Mouse (Mus musculus): ENCODE results near the gene Map2k7.
"Not testable (repeated sequence)": the region's sequence is repeated elsewhere in the genome, so short reads cannot be mapped to it uniquely, and the experiment has no call there.

Map2k7 gene

DNA sequence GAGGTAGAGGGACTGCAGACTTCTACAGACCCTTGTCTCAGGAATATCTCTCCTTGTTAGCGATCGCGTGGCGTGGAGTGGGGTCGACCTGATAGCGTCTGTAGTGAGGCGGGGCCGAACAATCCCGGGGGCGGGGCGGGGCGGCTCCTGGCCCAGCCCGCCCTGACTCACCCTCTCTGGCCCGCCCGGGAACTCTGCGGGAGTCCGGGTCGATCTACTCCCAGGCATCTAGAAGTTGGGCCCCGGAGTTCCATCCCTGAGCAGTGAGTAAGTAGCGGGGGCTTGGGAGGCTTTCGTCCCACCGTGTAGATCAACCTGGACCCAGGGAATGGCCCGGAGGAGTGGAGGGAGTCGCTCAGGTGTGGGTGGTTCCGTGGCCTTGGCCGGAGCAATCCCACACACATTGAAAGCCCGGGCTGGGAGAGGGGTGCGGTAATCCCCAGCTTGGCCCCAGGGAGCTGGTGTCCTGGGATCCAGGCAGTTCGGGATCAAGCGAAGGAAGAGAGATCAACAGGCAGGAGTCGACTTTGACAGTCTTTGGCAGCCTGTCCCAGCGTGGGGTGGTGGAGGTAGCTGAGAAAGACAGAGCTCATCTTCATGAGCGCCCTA lies 11.7 kb upstream of the Map2k7 start, which contains the start of gene Lrrc8e:
Lrrc8e (plus strand) TSS at position 89 of the 609 bp plus-strand sequence.
- DNase-seq (ENCODE audit: low read depth, low spot score), result no peak

DNA sequence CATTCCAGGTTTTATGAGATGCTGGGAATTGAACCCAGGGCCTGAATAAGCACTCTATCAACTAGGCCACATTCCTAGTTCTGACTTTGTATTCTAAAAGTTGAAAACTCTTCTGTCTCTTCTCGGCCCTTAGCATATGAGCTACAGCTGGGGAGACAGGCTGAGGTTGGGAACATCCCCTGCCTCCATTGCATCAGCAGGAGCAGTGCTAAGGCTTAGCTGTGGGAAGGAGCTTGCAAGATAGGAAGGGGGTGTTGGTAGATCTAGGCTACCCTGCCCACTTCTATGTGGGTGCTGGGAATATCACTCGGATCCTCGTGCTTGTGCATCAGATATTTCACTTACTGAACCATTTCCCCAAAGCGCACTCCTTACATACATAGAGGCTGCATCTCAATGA lies 10.6 kb upstream of the Map2k7 start:
- DNase-seq (ENCODE audit: low read depth, low spot score), result no peak

DNA sequence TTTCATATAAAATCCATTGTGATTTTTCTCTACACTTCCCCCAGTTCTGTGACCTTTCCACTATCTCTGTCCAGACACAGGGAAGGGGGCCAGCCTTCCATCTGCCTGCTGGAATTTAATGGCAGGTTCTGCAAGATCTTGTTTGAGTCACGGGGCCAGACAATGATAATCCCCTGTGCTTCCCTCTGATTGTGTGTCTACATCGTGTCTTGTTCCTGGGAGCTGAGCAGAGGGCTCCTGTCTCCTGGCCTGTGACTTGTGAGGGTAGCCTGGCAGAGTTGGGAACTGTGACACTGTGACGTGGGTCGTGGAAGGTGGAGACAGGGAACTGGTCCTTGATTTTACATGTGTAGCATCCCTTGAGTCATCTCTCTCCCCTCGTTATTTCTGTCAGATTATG lies 8.8 kb upstream of the Map2k7 start:
- DNase-seq (ENCODE audit: low read depth, low spot score), result no peak

DNA sequence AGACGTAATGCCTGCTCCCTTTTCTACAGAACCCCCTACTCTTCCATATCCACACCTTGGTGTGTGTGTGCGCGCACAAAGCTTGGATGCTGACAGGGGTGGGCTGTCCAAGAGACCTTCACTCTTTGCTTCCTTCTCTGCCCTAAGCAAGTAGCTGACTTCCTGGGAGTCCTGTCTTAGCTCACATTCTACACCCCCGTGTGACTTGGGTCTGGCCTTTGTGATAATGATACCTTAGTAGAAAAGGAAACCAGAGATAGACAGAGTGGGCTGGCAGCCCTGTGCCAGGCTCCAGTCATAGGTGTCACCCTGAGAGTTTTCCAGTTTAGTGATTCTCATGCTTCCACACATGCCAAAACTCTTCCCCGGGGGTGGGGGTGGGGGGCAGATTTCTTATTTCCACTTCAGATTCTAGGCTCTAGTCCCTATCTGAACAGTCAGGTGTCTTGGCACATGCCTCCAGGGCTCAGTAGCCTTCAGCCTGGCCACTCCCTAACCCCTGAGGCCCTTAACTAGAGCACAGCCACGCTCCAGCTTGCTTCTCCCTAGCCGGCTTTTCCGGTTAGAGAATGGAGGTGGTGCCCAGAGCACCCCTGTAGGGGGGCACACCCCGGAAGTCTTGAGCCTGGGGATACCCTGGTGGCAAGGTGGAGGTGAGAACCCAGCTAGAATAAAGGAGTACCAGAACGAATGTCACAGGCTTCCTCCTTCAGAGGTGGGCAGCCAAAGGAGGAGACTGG lies 7.8 kb upstream of the Map2k7 start:
- no peak for DNase-seq (ENCODE audit: low read depth, low spot score)

GRCm38 (mm10) chr8:4237814-4238433 lies 616 bp upstream of the Map2k7 start:
- no peak for DNase-seq (ENCODE audit: low read depth, low spot score)

DNA sequence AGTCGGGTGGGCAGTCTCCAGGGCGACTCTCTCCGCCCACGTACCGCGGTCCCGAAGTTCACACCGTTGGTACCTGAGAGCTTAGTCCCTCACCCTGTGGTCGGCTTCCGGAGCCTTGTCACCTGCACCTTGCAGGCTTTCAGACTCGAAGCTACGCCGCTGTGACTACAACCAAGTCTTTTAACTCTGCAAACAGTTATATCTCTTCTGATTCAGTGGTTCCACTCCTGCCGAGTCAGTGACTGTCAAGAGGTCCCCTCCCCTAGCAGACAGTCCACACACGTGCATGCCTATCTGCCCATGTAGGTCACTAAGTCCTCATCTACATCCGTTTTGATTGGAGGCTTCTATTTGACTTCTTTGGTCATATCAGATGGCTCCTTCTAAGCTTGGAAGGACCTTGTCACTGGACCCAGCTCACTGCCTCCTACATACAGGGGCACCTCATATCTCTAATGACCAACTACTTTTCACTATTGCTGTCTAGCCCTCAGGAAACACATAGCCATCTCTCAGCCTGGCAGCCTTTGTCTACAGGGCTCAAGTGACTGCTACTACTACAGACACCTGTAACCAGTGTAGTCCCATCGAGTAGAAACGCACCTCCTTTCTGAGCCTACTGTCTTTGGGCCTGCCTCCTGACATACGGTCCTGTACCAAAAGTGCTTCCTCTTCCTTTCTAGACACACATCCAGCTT lies 802 bp downstream of the Map2k7 start:
- no peak for DNase-seq (ENCODE audit: low read depth, low spot score)

GRCm38 (mm10) chr8:4245061-4245460 lies 6.5 kb downstream of the Map2k7 start:
- no peak for DNase-seq (ENCODE audit: low read depth, low spot score)

GRCm38 (mm10) chr8:4245737-4246136 lies 7.2 kb downstream of the Map2k7 start:
- no peak for DNase-seq (ENCODE audit: low read depth, low spot score)

DNA sequence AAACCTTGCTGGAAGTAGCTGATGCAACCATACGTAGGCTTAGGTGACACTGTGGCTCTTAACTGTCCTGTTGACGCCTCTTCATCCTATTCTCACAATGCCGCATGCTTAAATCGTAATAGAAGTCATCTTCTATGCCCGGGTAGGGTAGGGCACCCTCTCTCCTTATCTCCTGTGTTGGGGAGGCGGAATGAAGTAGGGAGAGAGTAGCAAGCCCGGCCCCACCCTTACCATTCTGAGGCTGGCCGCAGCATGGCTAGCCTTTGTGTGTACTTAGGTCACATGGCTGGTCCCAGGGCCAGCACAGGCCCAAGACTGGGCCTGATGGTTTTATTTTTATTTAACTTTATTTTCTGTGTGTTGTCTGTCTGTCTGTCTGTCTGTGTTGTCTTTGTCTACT lies 8.7 kb downstream of the Map2k7 start:
- no peak for DNase-seq (ENCODE audit: low read depth, low spot score)

GRCm38 (mm10) chr8:4247951-4248540 lies 9.5 kb downstream of the Map2k7 start, which contains the start of gene Tgfbr3l:
Gene Tgfbr3l, plus strand, starts transcription at chr8:4248214.
- DNase-seq (ENCODE audit: low read depth, low spot score), result no peak

- DNase-seq (ENCODE audit: low read depth, low spot score), result no peak
Measured at GRCm38 (mm10) chr8:4249213-4249612, 10.7 kb downstream of the Map2k7 start.

GRCm38 (mm10) chr8:4250306-4250970 lies 11.9 kb downstream of the Map2k7 start:
- DNase-seq (ENCODE audit: low read depth, low spot score), result peak; percentile 85

DNA sequence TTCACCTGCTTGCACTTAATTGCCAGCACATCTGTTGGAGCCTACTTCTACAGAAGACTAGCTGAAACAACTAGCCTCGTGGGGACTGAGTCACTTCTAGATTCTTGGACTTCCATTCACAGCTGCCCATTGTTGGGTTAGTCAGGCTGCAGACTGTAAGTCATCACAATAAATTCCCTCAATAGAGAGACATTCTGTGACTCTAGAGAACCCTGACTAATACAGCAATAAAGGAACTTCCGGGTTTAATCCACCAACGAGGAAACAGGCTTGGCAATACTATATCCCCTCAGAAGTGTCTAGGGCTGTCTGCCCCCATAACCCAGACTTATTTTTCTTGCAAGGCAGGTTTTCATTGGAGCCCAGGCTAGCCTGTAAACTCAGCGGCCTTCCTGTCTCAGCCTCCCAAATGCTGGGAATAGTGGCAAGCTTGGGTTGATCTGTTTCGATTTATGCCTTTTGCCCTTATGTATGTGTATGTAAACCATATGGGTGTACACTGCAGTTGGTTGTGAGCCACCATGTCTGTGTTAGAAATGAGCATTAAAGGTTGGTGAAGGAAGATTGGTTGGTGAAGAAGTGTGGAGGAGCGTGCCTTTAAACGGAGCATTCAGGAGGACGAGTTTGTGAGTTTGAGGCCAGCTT lies 13.7 kb downstream of the Map2k7 start:
- DNase-seq (ENCODE audit: low read depth, low spot score), result no peak

DNA sequence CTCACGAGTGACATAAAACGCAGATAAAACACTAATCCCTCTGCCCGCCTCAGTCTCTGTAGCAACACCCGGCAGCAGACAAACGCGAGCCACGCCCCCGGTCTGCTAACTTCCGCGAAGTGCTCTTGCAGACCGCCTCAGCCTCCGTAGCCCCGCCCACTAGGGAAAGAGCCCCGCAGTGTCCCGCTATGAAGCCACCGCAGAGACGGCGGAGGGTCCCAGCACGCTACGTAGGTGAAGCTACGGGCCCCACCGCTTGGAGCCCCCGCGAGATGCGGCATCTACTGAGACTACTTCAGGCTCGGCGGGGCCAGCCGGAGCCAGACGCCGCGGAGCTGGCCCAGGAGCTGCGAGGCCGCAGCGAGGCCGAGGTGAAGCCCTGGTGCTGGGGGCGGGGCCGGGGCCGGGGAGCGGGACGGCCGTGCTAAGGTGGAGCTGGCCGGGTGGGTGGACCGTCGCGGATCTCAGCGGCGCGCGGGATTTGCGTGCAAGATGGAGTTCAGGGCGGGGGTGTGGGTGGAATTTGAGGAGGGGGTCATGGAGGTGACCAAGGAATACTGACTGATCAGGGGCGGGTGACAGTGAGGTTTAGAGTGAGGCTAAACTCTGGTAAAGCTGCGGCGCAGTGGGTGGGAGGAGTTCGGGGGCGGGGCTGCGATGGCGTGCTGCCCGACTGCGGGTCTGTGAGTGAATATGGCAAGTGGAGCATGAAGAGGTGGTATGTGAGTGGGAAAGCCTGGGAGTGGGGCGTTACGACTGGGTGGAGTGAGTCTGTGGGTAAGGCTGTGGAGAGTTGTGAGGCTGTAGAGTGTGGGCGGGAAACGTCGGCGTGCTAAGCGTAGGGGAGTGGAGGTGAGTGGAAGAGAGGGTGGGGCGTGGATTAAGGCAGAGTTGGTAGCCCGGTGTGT lies 14.6 kb downstream of the Map2k7 start, which contains the start of gene Snapc2:
Snapc2 (plus strand) TSS at position 147 of the 908 bp plus-strand sequence.
- DNase-seq (ENCODE audit: low read depth, low spot score), result peak; percentile 95

DNA sequence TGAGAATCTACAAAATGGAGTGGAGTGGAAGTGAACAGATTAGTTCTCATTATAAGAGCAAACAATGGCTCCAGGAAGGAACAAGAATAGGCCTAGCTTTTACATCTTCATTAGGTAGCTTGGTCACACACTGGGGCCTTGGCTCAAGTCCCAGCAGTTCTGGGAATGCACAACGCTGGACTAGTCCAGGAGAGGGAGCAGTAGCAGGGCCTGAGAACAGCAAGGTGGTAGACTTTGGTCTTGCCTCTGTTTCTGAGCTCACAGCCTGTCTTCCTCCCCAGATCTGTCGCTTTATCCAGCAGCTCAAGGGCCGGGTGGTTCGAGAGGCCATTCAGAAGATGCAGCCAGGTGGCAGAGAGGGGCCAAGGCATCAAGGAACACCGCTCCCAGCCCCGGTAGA lies 15.5 kb downstream of the Map2k7 start:
- DNase-seq (ENCODE audit: low read depth, low spot score), result no peak

GRCm38 (mm10) chr8:4255471-4255870 lies 16.9 kb downstream of the Map2k7 start:
- DNase-seq (ENCODE audit: low read depth, low spot score), result not testable (repeated sequence)

GRCm38 (mm10) chr8:4256911-4257310 lies 18.4 kb downstream of the Map2k7 start:
- no peak for DNase-seq (ENCODE audit: low read depth, low spot score)

GRCm38 (mm10) chr8:4257350-4257749 lies 18.8 kb downstream of the Map2k7 start:
- DNase-seq (ENCODE audit: low read depth, low spot score), result no peak

DNA sequence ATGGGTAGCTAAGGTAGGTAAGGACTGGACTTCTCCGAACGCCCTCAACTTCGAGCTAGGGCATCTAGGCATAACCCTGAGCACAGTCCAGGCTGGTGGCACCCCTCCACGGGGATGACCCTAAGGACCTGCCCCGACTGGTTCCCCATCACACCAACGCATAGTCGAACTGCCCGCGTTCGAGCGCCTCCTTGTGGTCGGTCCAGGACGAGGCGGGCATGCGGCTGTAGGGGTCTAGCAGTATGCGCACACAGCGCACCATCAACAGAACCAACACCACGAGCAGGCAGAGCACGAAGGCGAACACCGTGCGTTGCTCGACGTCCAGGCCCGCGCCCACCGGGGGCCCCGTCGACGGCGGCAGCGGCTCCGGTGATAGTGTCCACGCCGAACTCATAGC lies 19.7 kb downstream of the Map2k7 start:
- peak; percentile 72 for DNase-seq (ENCODE audit: low read depth, low spot score)

DNA sequence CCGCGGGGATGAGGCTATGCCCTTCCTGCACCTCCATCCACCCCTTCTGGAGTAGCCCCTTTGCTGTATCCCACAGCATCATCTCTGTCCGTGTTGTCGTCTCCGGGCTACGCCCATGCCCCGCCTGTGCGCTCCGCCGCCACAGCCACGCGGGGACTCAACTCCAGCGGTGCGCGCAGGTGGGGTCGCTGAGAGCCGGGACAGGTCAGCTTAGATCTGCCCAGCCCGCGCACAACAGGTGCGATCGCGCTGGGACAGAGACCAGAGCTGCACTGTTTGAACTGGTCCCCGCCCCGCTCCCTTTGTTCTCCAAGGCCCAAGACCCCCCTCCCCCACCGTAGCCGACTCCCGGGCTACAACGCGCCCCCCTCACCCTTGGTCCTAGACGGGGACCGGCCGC lies 20.1 kb downstream of the Map2k7 start:
- DNase-seq (ENCODE audit: low read depth, low spot score), result no peak
